Mouse (Mus musculus) megakaryocyte, embryonic 14.5 days (primary cell): ENCODE data around the gene Papolb.

Source experiments
- FLI1 ChIP-seq: IDR thresholded peaks from 2 replicates; pipeline ENCODE4 v1.6.1; 2012; ENCODE audit warnings: low read length, inconsistent platforms, mixed read lengths
- GATA1 ChIP-seq: IDR thresholded peaks from 3 replicates; pipeline ENCODE4 v1.6.1; 2012; ENCODE audit warnings: mixed read lengths, low read length, inconsistent platforms, borderline replicate concordance

DNA sequence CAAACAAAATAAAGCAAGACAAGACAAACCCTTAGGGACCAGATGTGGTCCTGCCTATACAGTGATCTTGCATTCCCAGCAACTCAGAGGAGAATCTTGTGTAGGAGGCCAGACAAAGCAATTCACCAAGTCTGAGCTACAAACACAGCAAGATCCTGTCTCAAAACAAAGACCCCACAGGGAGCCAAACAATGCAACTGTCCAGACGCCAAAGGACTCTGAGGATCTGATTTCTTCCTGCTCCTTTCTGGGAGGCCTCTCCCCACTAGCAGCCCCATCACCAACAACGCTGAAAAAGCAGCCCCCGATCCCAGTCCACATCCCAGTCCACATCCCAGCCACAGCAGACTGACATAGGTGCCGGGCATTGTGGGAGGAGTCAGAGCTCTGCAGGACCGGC, 16.5 kb upstream of the Papolb start:
- TF ChIP-seq GATA1 = no peak
- no peak for TF ChIP-seq FLI1
